Mouse (Mus musculus) Patski (cell line): ENCODE measurements at regions not wholly inside any gene's neighbourhood (a gene's known extent, or its start where the extent isn't known, plus 50 kb on each side); places are given as distances from the start of the nearest gene placed in this dataset.

Experiments used
- ATAC-seq: fragments of 100-300 bp; one replicate; pipeline ENCODE4 v1.8.0; 2021
- CTCF ChIA-PET: fragments of 350-600 bp; sonication (Branson Sonifier 250); formaldehyde crosslinking; loops from one replicate; lab custom pipeline; 2022; ENCODE audit warnings: inconsistent platforms; lab: Charles Lee
- POLR2A ChIA-PET: fragments of 350-600 bp; sonication (Branson Sonifier 250); formaldehyde crosslinking; loops from one replicate; lab custom pipeline; 2022; ENCODE audit warnings: antibody characterized with exemption, inconsistent platforms; lab: Charles Lee
- DNase-seq: peaks from one replicate; pipeline ENCODE4 v3.0.0-alpha.2; 2011; ENCODE audit warnings: low read depth, low spot score
- H3K27me3 ChIP-seq: fragments of 371-371 bp; one replicate; pipeline ENCODE4 v1.5.1; 2021
- CTCF ChIP-seq: fragments of 100-300 bp; IDR thresholded peaks from one replicate; pipeline ENCODE4 v1.5.1; 2021
- in situ Hi-C: fragments of 300-500 bp; cut with MboI; formaldehyde crosslinking; loops from 3 replicates; pipeline ENCODE4 v1.11.1; 2018; ENCODE audit warnings: low pct_unique_long_range_greater_than_20kb, mixed read lengths

- ChIA-PET POLR2A (no interaction called here), CTCF (no interaction called here)
- DNase-seq = no peak
Observed at GRCm38 (mm10) chr1:90397355-90397754, 193.6 kb downstream of the Ackr3 start.

GRCm38 (mm10) chr1:90398396-90398975, 194.7 kb downstream of the Ackr3 start:
- CTCF ChIA-PET = no interaction called here
- TF ChIP-seq CTCF = no peak
- no peak for DNase-seq
- in situ Hi-C loops = no loop called here
- H3K27me3 ChIP-seq = no peaks in the 10 kb centered on the region
- POLR2A ChIA-PET = interaction anchor here (0.6 kb wide), 1 partner anchor 61 kb away, joined by 4 read pairs; no protein-coding TSS in a partner anchor
- no peak for ATAC-seq

More at GRCm38 (mm10) chr1:90397355-90397754, 193.6 kb downstream of the Ackr3 start:
- TF ChIP-seq CTCF = no peak
- no peaks in the 10 kb centered on the region for H3K27me3 ChIP-seq
- in situ Hi-C loops = no loop called here
- ATAC-seq = no peak

GRCm38 (mm10) chr1:90403057-90403456, 199.3 kb downstream of the Ackr3 start:
- no peaks in the 10 kb centered on the region for H3K27me3 ChIP-seq
- DNase-seq (no peak), ATAC-seq (no peak)
- in situ Hi-C loops = no loop called here
- TF ChIP-seq CTCF = no peak
- CTCF ChIA-PET = no interaction called here
- POLR2A ChIA-PET = interaction anchor here (0.9 kb wide), 1 partner anchor 10 kb away, joined by 3 read pairs; no protein-coding TSS in a partner anchor

- in situ Hi-C loops = no loop called here
- DNase-seq (no peak), ATAC-seq (no peak)
- no peaks in the 10 kb centered on the region for H3K27me3 ChIP-seq
- ChIA-PET CTCF (no interaction called here), POLR2A (interaction anchor here (0.7 kb wide), 1 partner anchor 156 kb away, joined by 3 read pairs; no protein-coding TSS in a partner anchor)
- no peak for TF ChIP-seq CTCF
Observed at GRCm38 (mm10) chr1:90404717-90405487, 197.9 kb upstream of the Cops8 start.

GRCm38 (mm10) chr1:90406663-90407062, 196.1 kb upstream of the Cops8 start:
- in situ Hi-C loops = no loop called here

GRCm38 (mm10) chr1:90408504-90409215, 194.1 kb upstream of the Cops8 start:
- CTCF ChIA-PET = no interaction called here
- in situ Hi-C loops = no loop called here
- POLR2A ChIA-PET = interaction anchor here (0.7 kb wide), 1 partner anchor 134 kb away, joined by 3 read pairs; no protein-coding TSS in a partner anchor
- TF ChIP-seq CTCF = no peak
- DNase-seq (no peak), ATAC-seq (no peak)
- H3K27me3 ChIP-seq = no peaks in the 10 kb centered on the region

More at GRCm38 (mm10) chr1:90406663-90407062, 196.1 kb upstream of the Cops8 start:
- no peaks in the 10 kb centered on the region for H3K27me3 ChIP-seq
- POLR2A ChIA-PET = no interaction called here
- CTCF ChIA-PET = no interaction called here
- TF ChIP-seq CTCF = no peak
- ATAC-seq = no peak
- no peak for DNase-seq

- DNase-seq (no peak), ATAC-seq (no peak)
- no peak for TF ChIP-seq CTCF
- in situ Hi-C loops = no loop called here
- CTCF ChIA-PET = no interaction called here
- POLR2A ChIA-PET = interaction anchor here (0.7 kb wide), 1 partner anchor 135 kb away, joined by 3 read pairs; no protein-coding TSS in a partner anchor
- no peaks in the 10 kb centered on the region for H3K27me3 ChIP-seq
Observed at GRCm38 (mm10) chr1:90409236-90409635, 193.5 kb upstream of the Cops8 start.

GRCm38 (mm10) chr1:90412511-90413045, 190.2 kb upstream of the Cops8 start:
- in situ Hi-C loops = no loop called here
- no peaks in the 10 kb centered on the region for H3K27me3 ChIP-seq

GRCm38 (mm10) chr1:90414751-90415150, 188.0 kb upstream of the Cops8 start:
- no peaks in the 10 kb centered on the region for H3K27me3 ChIP-seq
- ChIA-PET CTCF (interaction anchor here (0.7 kb wide), 1 partner anchor 26 kb away, joined by 3 read pairs; no protein-coding TSS in a partner anchor), POLR2A (no interaction called here)
- ATAC-seq (no peak), DNase-seq (no peak)
- TF ChIP-seq CTCF = no peak
- in situ Hi-C loops = no loop called here

More at GRCm38 (mm10) chr1:90412511-90413045, 190.2 kb upstream of the Cops8 start:
- no peak for ATAC-seq
- no peak for DNase-seq
- no peak for TF ChIP-seq CTCF
- ChIA-PET POLR2A (interaction anchor here (1.2 kb wide), 1 partner anchor 10 kb away, joined by 3 read pairs; no protein-coding TSS in a partner anchor), CTCF (interaction anchor here (1.2 kb wide), 1 partner anchor 178 kb away, joined by 3 read pairs; no protein-coding TSS in a partner anchor)
